Comparison of ENCODE assay signal across 16 mouse cellular contexts in the genomic region with DNA sequence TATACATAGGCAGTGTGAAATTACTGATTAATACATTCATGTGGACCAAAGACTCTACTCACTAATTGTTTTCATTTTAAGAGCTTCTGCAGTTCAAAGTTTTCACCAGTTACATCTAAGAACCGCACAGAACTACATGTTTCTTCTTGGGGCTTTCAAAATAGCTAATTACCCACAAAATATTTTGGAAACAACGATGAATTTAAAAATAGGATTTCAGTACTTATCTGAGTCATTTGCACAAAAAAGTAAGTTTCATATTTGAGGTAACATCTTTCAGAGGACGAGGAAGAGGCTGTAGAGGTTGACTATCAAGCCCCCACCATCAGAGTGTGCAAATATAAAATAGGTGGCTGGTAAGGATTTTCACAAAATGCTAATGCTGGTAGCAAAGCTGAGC.
"Had no signal": no experiment of that assay in that cellular context is flagged by ENCODE, and none has a peak within 500 bp of the region (broad histone marks: within the 10 kb centered on the region; RNA-seq: fewer than 3 reads in every experiment).

No protein-coding gene starts in this region.

- H3K4me1 ChIP-seq: neural tube, embryonic 13.5 days; neural tube, embryonic 15.5 days; stomach, embryonic 15.5 days had no signal

- H3K9me3 ChIP-seq: neural tube, embryonic 13.5 days; neural tube, embryonic 15.5 days; stomach, embryonic 15.5 days had no signal

- H3K9ac ChIP-seq: neural tube, embryonic 13.5 days; neural tube, embryonic 15.5 days; stomach, embryonic 15.5 days had no signal

- H3K4me3 ChIP-seq: neural tube, embryonic 13.5 days; neural tube, embryonic 15.5 days; stomach, embryonic 15.5 days had no signal

- H3K27ac ChIP-seq: neural tube, embryonic 13.5 days; neural tube, embryonic 15.5 days; stomach, embryonic 15.5 days; stomach, postnatal 0 days had no signal

- H3K27me3 ChIP-seq: neural tube, embryonic 13.5 days; neural tube, embryonic 15.5 days; stomach, embryonic 15.5 days had no signal

- H3K36me3 ChIP-seq: neural tube, embryonic 13.5 days; neural tube, embryonic 15.5 days; stomach, embryonic 15.5 days had no signal

- DNase-seq: retina, postnatal 1 day; right cerebral cortex, adult 18-20 months; right cerebral cortex, postnatal 14 days; right cerebral cortex, postnatal 25 days; right cerebral cortex, postnatal 4 days; spleen, adult 18-20 months; thymus, adult 18-20 months; thymus, adult 2 months; thymus, postnatal 14 days; thymus, postnatal 25 days; thymus, postnatal 36 days; thymus, postnatal 4 days had no signal

- H3K4me2 ChIP-seq: neural tube, embryonic 13.5 days; neural tube, embryonic 15.5 days; stomach, embryonic 15.5 days had no signal
